Mouse (Mus musculus) megakaryocyte, adult 5-6 weeks (primary cell): ENCODE results near the gene Rgsl1. TPM values are rescaled to one million over a fixed set of nuclear protein-coding genes. Genes with fewer than 3 reads are reported as not detected.
"Not testable (repeated sequence)": the region's sequence is repeated elsewhere in the genome, so short reads cannot be mapped to it uniquely, and the experiment has no call there.

Experiments
- ATAC-seq: 2 replicates; pipeline ENCODE4 v1.8.0; 2016; ENCODE audit warnings: mild to moderate bottlenecking, inconsistent platforms; ENCODE audit not compliant: poor library complexity, severe bottlenecking
- total RNA-seq, 2 experiments: library from RNA; stranded (forward) in 1 of 2; stranded (reverse) in 1 of 2; fragments of 153-499, 151-499 nt in 1 of 2; fragments of 221-1000, 200-1000 nt in 1 of 2; gene quantifications; 2 replicates each; pipeline versions ENCODE4 v1.2.3 to v1.2.4; 2015 to 2017

Rgsl1 gene
- total RNA-seq, 2 experiments from 2014 or later: not detected

- ATAC-seq: no peak
Observed at GRCm38 (mm10) chr1:153778205-153778604, 65.7 kb downstream of the Rgsl1 start.

GRCm38 (mm10) chr1:153776257-153776656 is 67.7 kb downstream of the Rgsl1 start:
- ATAC-seq: no peak

- ATAC-seq: no peak
Observed at GRCm38 (mm10) chr1:153775174-153775573, 68.8 kb downstream of the Rgsl1 start.

- no peak for ATAC-seq
Observed at GRCm38 (mm10) chr1:153770776-153771167, 73.2 kb downstream of the Rgsl1 start.

GRCm38 (mm10) chr1:153769998-153770775 is 73.8 kb downstream of the Rgsl1 start:
- no peak for ATAC-seq

GRCm38 (mm10) chr1:153769571-153769970 is 74.4 kb downstream of the Rgsl1 start:
- ATAC-seq: not testable (repeated sequence)

GRCm38 (mm10) chr1:153768465-153768864 is 75.5 kb downstream of the Rgsl1 start:
- peak; percentile 53 for ATAC-seq

- no peak for ATAC-seq
Observed at GRCm38 (mm10) chr1:153767281-153767680, 76.7 kb downstream of the Rgsl1 start.

GRCm38 (mm10) chr1:153766298-153766697 is 77.6 kb downstream of the Rgsl1 start:
- ATAC-seq: no peak

- ATAC-seq: no peak
Observed at GRCm38 (mm10) chr1:153764136-153764535, 79.8 kb downstream of the Rgsl1 start.

- no peak for ATAC-seq
Observed at GRCm38 (mm10) chr1:153753725-153754464, 90.0 kb downstream of the Rgsl1 start.

GRCm38 (mm10) chr1:153752521-153752920 is 91.4 kb downstream of the Rgsl1 start:
- ATAC-seq: peak; percentile 45

- ATAC-seq: peak; percentile 59
Observed at GRCm38 (mm10) chr1:153751763-153752301, 92.1 kb downstream of the Rgsl1 start.

GRCm38 (mm10) chr1:153750054-153750453 is 93.9 kb downstream of the Rgsl1 start:
- no peak for ATAC-seq

- ATAC-seq: peak; percentile 47
Observed at GRCm38 (mm10) chr1:153749211-153749801, 94.6 kb downstream of the Rgsl1 start, which contains the start of gene Rnasel. Rnasel (plus strand) TSS chr1:153749426.

- 0 out of 2 replicates have a peak, but pooled peaks have one; percentile 5 for ATAC-seq
Observed at GRCm38 (mm10) chr1:153748549-153748948, 95.4 kb downstream of the Rgsl1 start.

GRCm38 (mm10) chr1:153747861-153748530 is 95.9 kb downstream of the Rgsl1 start:
- no peak for ATAC-seq

- ATAC-seq: peak; percentile 47
Observed at GRCm38 (mm10) chr1:153746728-153747127, 97.2 kb downstream of the Rgsl1 start.

GRCm38 (mm10) chr1:153746119-153746670 is 97.7 kb downstream of the Rgsl1 start:
- ATAC-seq: no peak
